Mouse (Mus musculus): ENCODE data around the gene Anxa8. TPM values are rescaled to one million over a fixed set of nuclear protein-coding genes. Genes with fewer than 3 reads are reported as not detected.
A peak's percentile ranks its signal among the peaks of the same experiment; 100 is the strongest.

The Anxa8 gene
- polyA plus RNA-seq, 1 experiment from 2014 or later: 56.1 TPM

GRCm38 (mm10) chr14:34104892-34105291 lies 19.1 kb downstream of the Anxa8 start:
- Histone ChIP-seq H3K4me1 (ENCODE audit: control insufficient read depth, insufficient read depth, low read length) (peaks cover 12% of the 10 kb centered on the region; the same call in 1 of the 2 replicates), H3K9ac (ENCODE audit: low read length) (no peak overlapping the region), H3K27me3 (ENCODE audit: control insufficient read depth, insufficient read depth, low read length) (no peaks in the 10 kb centered on the region), H3K4me2 (ENCODE audit: low read depth, low read length) (no peak overlapping the region), H3K36me3 (ENCODE audit: control insufficient read depth, insufficient read depth, low read length) (no peaks in the 10 kb centered on the region), H3K9me3 (replicated peaks; ENCODE audit: control insufficient read depth, low read length) (no peaks in the 10 kb centered on the region), H3K27ac (ENCODE audit: low read length) (no peak overlapping the region), H3K4me3 (replicated peaks; ENCODE audit: low read length) (no peak overlapping the region)
- WGBS: 22% methylated on average over 8 of the region's 8 CpGs
- ATAC-seq (ENCODE audit: insufficient read depth, low FRiP score): peak; percentile 14; the same call in 1 of the 2 replicates

DNA sequence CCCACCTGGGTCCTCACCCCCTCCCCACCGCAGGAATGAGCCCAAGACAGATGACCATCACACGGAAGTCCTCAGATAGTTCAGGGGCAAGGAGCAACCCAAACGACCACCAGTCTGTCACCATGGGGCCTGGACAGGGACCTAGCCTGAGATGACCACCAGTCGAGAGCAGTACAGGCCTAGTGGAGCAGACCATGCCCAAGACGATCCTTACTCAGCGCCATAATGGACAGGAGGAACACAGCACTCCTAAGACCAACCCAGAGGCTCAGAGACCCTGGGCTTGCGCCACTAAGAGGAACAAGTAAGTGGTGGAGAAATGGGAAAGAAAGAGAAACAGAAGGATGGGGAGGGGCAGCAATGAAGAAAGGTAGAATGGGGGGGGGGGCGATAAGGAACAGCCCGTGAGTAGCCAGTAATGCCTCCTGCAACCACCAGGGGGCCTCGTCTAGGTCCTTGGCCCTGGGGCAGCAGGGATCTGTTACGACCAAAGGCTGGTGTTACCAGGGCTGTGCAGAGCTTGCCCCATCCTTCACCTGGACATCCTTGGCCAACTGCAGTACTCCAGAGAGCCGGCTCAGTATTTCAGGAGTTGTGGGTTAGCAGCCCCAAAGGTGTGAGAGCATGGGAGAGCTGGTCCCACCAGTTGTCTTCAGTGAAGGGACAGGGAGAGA lies 20.7 kb downstream of the Anxa8 start:
- Histone ChIP-seq H3K4me1 (ENCODE audit: control insufficient read depth, insufficient read depth, low read length) (peaks cover 12% of the 10 kb centered on the region; the same call in 1 of the 2 replicates), H3K27me3 (ENCODE audit: control insufficient read depth, insufficient read depth, low read length) (no peaks in the 10 kb centered on the region), H3K9me3 (replicated peaks; ENCODE audit: control insufficient read depth, low read length) (no peaks in the 10 kb centered on the region), H3K4me3 (replicated peaks; ENCODE audit: low read length) (no peak overlapping the region), H3K9ac (ENCODE audit: low read length) (no peak overlapping the region), H3K27ac (ENCODE audit: low read length) (no peak overlapping the region), H3K4me2 (ENCODE audit: low read depth, low read length) (no peak overlapping the region), H3K36me3 (ENCODE audit: control insufficient read depth, insufficient read depth, low read length) (no peaks in the 10 kb centered on the region)
- no peak for ATAC-seq (ENCODE audit: insufficient read depth, low FRiP score)
- 56% methylated on average over 12 of the region's 12 CpGs for WGBS

DNA sequence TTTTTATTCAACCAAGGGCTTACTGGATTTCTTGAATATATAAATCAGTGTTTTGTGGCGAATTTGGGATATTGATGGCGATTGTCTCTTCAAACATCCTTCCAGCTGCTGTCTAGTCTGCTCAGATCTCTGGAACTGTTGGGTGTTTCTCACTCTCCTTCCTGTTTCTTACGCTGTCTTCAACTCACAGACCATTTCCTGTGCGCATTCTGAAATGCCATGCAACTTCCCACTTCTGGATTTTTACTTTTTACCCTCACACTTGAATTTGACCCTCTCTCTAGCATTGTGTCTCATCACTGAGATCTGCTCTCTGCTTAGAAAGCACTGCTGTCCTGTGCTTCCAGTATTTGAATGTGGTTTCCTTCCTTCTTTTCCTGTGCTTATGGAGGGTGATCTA lies 21.8 kb downstream of the Anxa8 start:
- no peaks in the 10 kb centered on the region for H3K27me3 ChIP-seq (ENCODE audit: control insufficient read depth, insufficient read depth, low read length)
- no peak overlapping the region for H3K4me3 ChIP-seq (replicated peaks; ENCODE audit: low read length)
- no peak overlapping the region for H3K9ac ChIP-seq (ENCODE audit: low read length)
- ATAC-seq (ENCODE audit: insufficient read depth, low FRiP score): no peak
- peaks cover 6% of the 10 kb centered on the region; the same call in 1 of the 2 replicates for H3K4me1 ChIP-seq (ENCODE audit: control insufficient read depth, insufficient read depth, low read length)
- no peaks in the 10 kb centered on the region for H3K9me3 ChIP-seq (replicated peaks; ENCODE audit: control insufficient read depth, low read length)
- H3K27ac ChIP-seq (ENCODE audit: low read length): no peak overlapping the region
- H3K4me2 ChIP-seq (ENCODE audit: low read depth, low read length): no peak overlapping the region
- WGBS: 74% methylated on average over 4 of the region's 4 CpGs
- H3K36me3 ChIP-seq (ENCODE audit: control insufficient read depth, insufficient read depth, low read length): no peaks in the 10 kb centered on the region

- no peak for ATAC-seq (ENCODE audit: insufficient read depth, low FRiP score)
- Histone ChIP-seq H3K27me3 (ENCODE audit: control insufficient read depth, insufficient read depth, low read length) (no peaks in the 10 kb centered on the region), H3K9ac (ENCODE audit: low read length) (no peak overlapping the region), H3K4me1 (ENCODE audit: control insufficient read depth, insufficient read depth, low read length) (no peaks in the 10 kb centered on the region), H3K27ac (ENCODE audit: low read length) (no peak overlapping the region), H3K36me3 (ENCODE audit: control insufficient read depth, insufficient read depth, low read length) (no peaks in the 10 kb centered on the region), H3K9me3 (replicated peaks; ENCODE audit: control insufficient read depth, low read length) (no peaks in the 10 kb centered on the region), H3K4me3 (replicated peaks; ENCODE audit: low read length) (no peak overlapping the region), H3K4me2 (ENCODE audit: low read depth, low read length) (no peak overlapping the region)
- 82% methylated on average over 4 of the region's 4 CpGs for WGBS
Measured at GRCm38 (mm10) chr14:34114311-34114710, 28.5 kb downstream of the Anxa8 start.

- no peak for ATAC-seq (ENCODE audit: insufficient read depth, low FRiP score)
- 72% methylated on average over 7 of the region's 7 CpGs for WGBS
- no peaks in the 10 kb centered on the region for H3K4me1 ChIP-seq (ENCODE audit: control insufficient read depth, insufficient read depth, low read length)
- H3K36me3 ChIP-seq (ENCODE audit: control insufficient read depth, insufficient read depth, low read length): no peaks in the 10 kb centered on the region
- H3K27me3 ChIP-seq (ENCODE audit: control insufficient read depth, insufficient read depth, low read length): no peaks in the 10 kb centered on the region
- H3K4me2 ChIP-seq (ENCODE audit: low read depth, low read length): no peak overlapping the region
- no peak overlapping the region for H3K27ac ChIP-seq (ENCODE audit: low read length)
- H3K9me3 ChIP-seq (replicated peaks; ENCODE audit: control insufficient read depth, low read length): no peaks in the 10 kb centered on the region
- H3K4me3 ChIP-seq (replicated peaks; ENCODE audit: low read length): no peak overlapping the region
- no peak overlapping the region for H3K9ac ChIP-seq (ENCODE audit: low read length)
Measured at GRCm38 (mm10) chr14:34119046-34119723, 33.4 kb downstream of the Anxa8 start.

DNA sequence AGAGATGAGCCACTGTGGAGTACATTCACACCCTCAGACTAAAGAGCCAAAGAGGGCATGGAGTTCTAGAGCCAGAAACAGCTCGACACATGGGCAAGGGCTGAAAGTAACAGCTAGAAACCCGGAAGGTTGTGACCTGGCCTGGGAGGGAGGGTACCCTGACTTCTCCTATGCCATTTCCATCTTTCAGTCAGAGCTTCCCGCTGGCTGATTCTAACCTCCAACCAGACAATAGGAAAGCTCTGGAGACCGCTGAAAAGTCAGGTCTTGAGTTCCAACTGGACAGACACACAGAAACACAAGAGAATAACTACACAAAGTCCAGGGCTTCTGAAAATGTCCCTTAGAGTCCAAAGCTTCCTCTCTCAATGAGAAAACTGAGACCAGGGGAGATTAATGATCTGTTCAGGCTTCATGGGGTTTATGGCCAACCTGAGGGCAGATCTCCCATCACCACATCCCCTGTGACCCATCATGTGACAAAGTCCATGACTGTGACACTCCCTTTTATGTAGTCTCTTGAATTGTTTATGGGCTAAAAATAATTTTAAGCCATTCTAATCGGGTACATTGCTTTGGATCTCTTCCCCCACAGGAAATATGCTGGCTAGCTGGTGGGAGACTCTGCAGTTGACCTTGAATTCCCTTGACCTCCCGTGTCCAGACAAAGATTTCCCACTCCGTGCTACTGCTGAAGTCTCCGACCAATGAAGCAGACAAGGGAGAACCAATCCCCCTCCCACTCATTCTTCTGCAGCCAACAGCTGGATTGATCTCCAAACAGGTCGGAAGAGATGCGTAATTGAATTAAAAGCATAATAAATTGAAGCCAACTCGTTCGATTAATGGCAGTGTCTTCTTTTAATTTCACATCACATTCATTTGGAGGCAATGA lies 34.5 kb downstream of the Anxa8 start:
- Histone ChIP-seq H3K4me1 (ENCODE audit: control insufficient read depth, insufficient read depth, low read length) (no peaks in the 10 kb centered on the region), H3K36me3 (ENCODE audit: control insufficient read depth, insufficient read depth, low read length) (no peaks in the 10 kb centered on the region), H3K27me3 (ENCODE audit: control insufficient read depth, insufficient read depth, low read length) (no peaks in the 10 kb centered on the region), H3K9me3 (replicated peaks; ENCODE audit: control insufficient read depth, low read length) (no peaks in the 10 kb centered on the region), H3K4me3 (replicated peaks; ENCODE audit: low read length) (no peak overlapping the region), H3K27ac (ENCODE audit: low read length) (no peak overlapping the region), H3K4me2 (ENCODE audit: low read depth, low read length) (no peak overlapping the region), H3K9ac (ENCODE audit: low read length) (no peak overlapping the region)
- 76% methylated on average over 12 of the region's 12 CpGs for WGBS
- ATAC-seq (ENCODE audit: insufficient read depth, low FRiP score): no peak

DNA sequence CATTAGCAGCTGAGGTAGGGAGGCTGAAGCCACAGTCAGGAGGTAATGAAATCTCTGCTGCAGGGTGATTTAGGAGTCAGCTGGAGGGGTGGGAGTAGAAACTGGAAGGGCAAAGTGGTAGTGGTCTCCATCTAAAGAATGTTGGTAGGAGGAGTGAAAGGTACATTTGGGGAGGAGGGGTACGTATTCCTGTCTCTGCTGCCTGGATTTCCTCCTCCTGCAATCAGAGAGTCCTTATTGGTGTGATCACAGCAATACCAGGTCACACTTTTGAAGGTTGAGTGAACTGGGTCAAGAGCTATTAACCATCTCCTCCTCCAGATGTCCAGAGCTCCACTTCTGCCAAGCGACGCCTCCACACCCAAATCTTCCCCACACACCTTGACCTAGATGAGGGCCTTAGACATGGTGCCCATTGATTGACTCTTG lies 35.2 kb downstream of the Anxa8 start:
- no peak overlapping the region for H3K4me3 ChIP-seq (replicated peaks; ENCODE audit: low read length)
- H3K27me3 ChIP-seq (ENCODE audit: control insufficient read depth, insufficient read depth, low read length): no peaks in the 10 kb centered on the region
- 74% methylated on average over 3 of the region's 3 CpGs for WGBS
- H3K9me3 ChIP-seq (replicated peaks; ENCODE audit: control insufficient read depth, low read length): no peaks in the 10 kb centered on the region
- H3K9ac ChIP-seq (ENCODE audit: low read length): no peak overlapping the region
- no peaks in the 10 kb centered on the region for H3K36me3 ChIP-seq (ENCODE audit: control insufficient read depth, insufficient read depth, low read length)
- no peak overlapping the region for H3K4me2 ChIP-seq (ENCODE audit: low read depth, low read length)
- no peak for ATAC-seq (ENCODE audit: insufficient read depth, low FRiP score)
- H3K4me1 ChIP-seq (ENCODE audit: control insufficient read depth, insufficient read depth, low read length): no peaks in the 10 kb centered on the region
- H3K27ac ChIP-seq (ENCODE audit: low read length): no peak overlapping the region

DNA sequence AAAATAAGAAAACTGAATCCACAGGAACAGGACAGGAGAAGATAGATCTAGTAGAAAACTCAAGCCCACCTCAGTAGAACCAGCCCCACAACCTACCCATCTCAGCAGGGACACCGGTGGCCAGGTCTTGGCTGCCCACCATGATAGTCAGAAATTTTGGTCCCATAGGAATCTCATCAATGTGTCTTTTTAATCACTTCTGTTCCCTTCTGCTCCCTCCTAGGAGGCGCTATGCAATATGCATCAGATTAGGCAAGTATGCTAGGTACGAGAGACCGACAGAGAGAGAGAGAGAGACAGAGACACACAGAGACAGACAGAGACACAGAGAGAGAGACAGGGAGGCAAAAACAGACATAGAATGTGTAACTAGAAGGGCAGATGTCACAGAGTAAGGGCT lies 35.9 kb downstream of the Anxa8 start:
- H3K4me1 ChIP-seq (ENCODE audit: control insufficient read depth, insufficient read depth, low read length): no peaks in the 10 kb centered on the region
- no peak overlapping the region for H3K4me3 ChIP-seq (replicated peaks; ENCODE audit: low read length)
- 91% methylated on average over 4 of the region's 4 CpGs for WGBS

GRCm38 (mm10) chr14:34131216-34131615 lies 45.4 kb downstream of the Anxa8 start:
- no peak for ATAC-seq (ENCODE audit: insufficient read depth, low FRiP score)
- no peaks in the 10 kb centered on the region for H3K27me3 ChIP-seq (ENCODE audit: control insufficient read depth, insufficient read depth, low read length)
- no peaks in the 10 kb centered on the region for H3K9me3 ChIP-seq (replicated peaks; ENCODE audit: control insufficient read depth, low read length)
- WGBS: 54% methylated on average over 6 of the region's 6 CpGs
- H3K4me1 ChIP-seq (ENCODE audit: control insufficient read depth, insufficient read depth, low read length): no peaks in the 10 kb centered on the region
- H3K27ac ChIP-seq (ENCODE audit: low read length): no peak overlapping the region
- H3K36me3 ChIP-seq (ENCODE audit: control insufficient read depth, insufficient read depth, low read length): no peaks in the 10 kb centered on the region
- no peak overlapping the region for H3K4me3 ChIP-seq (replicated peaks; ENCODE audit: low read length)
- H3K9ac ChIP-seq (ENCODE audit: low read length): no peak overlapping the region
- no peak overlapping the region for H3K4me2 ChIP-seq (ENCODE audit: low read depth, low read length)

More for the DNA sequence above, 35.9 kb downstream of the Anxa8 start:
- Histone ChIP-seq H3K36me3 (ENCODE audit: control insufficient read depth, insufficient read depth, low read length) (no peaks in the 10 kb centered on the region), H3K9ac (ENCODE audit: low read length) (no peak overlapping the region), H3K9me3 (replicated peaks; ENCODE audit: control insufficient read depth, low read length) (no peaks in the 10 kb centered on the region), H3K27me3 (ENCODE audit: control insufficient read depth, insufficient read depth, low read length) (no peaks in the 10 kb centered on the region), H3K27ac (ENCODE audit: low read length) (no peak overlapping the region), H3K4me2 (ENCODE audit: low read depth, low read length) (no peak overlapping the region)
- ATAC-seq (ENCODE audit: insufficient read depth, low FRiP score): no peak

Measured in stomach, embryonic 16.5 days (tissue).